Mouse (Mus musculus): ENCODE measurements around the gene Gcnt2.

Gcnt2 gene

GRCm38 (mm10) chr13:41002001-41002400, 142.4 kb downstream of the Gcnt2 start:
- no peak for DNase-seq

- no peak for DNase-seq
Measured at GRCm38 (mm10) chr13:41006244-41006643, 146.7 kb downstream of the Gcnt2 start.

- no peak for DNase-seq
Measured at GRCm38 (mm10) chr13:41008271-41008670, 148.7 kb downstream of the Gcnt2 start.

GRCm38 (mm10) chr13:41008946-41009345, 149.4 kb downstream of the Gcnt2 start:
- DNase-seq = no peak

All from heart, adult 11 months (tissue).